Mouse (Mus musculus) C2C12 (cell line): ENCODE measurements around the gene Izumo4. TPM values are rescaled to one million over a fixed set of nuclear protein-coding genes. Genes with fewer than 3 reads are reported as not detected.

ENCODE experiments used
- H3K27me3 ChIP-seq: one replicate; pipeline ENCODE4 v1.6.1; 2011; ENCODE audit not compliant: control insufficient read depth, insufficient read depth, insufficient read length
- H3K36me3 ChIP-seq: one replicate; pipeline ENCODE4 v1.6.1; 2011; ENCODE audit not compliant: control insufficient read depth, insufficient read depth
- H3K4me3 ChIP-seq: one replicate; pipeline ENCODE4 v1.5.1; 2011; ENCODE audit warnings: mild to moderate bottlenecking, control low read depth; ENCODE audit not compliant: poor library complexity, insufficient read depth, severe bottlenecking
- H3K79me2 ChIP-seq: one replicate; pipeline ENCODE4 v1.6.1; 2011; ENCODE audit not compliant: control insufficient read depth, insufficient read depth
- H3K79me3 ChIP-seq: one replicate; pipeline ENCODE4 v1.6.1; 2011; ENCODE audit warnings: low read depth, control low read depth
- H3ac ChIP-seq: one replicate; pipeline ENCODE3; 2011; ENCODE audit warnings: low read depth; ENCODE audit not compliant: control insufficient read depth, insufficient read length
- CEBPB ChIP-seq: IDR thresholded peaks from one replicate; pipeline ENCODE4 v1.6.1; 2011; ENCODE audit warnings: low read depth, mild to moderate bottlenecking, control low read depth, moderate library complexity
- CTCF ChIP-seq: IDR thresholded peaks from one replicate; pipeline ENCODE4 v1.5.1; 2011; ENCODE audit not compliant: control insufficient read depth, insufficient read depth, insufficient read length
- FOSL1 ChIP-seq: IDR thresholded peaks from one replicate; pipeline ENCODE4 v1.8.0; 2011; ENCODE audit warnings: mild to moderate bottlenecking, low read length; ENCODE audit not compliant: poor library complexity, insufficient read depth, severe bottlenecking
- MAX ChIP-seq: IDR thresholded peaks from one replicate; pipeline ENCODE4 v1.6.1; 2011; ENCODE audit warnings: mild to moderate bottlenecking, control low read depth
- MYOD1 ChIP-seq: IDR thresholded peaks from one replicate; pipeline ENCODE4 v1.6.1; 2011; ENCODE audit warnings: low read depth; ENCODE audit not compliant: control insufficient read depth, insufficient read length
- MYOG ChIP-seq: IDR thresholded peaks from one replicate; pipeline ENCODE4 v1.6.1; 2011; ENCODE audit not compliant: control insufficient read depth, insufficient read length; ENCODE audit errors: extremely low read depth
- USF1 ChIP-seq: IDR thresholded peaks from one replicate; pipeline ENCODE4 v1.6.1; 2011; ENCODE audit warnings: low read depth, mild to moderate bottlenecking, control low read depth, moderate library complexity
- polyA plus RNA-seq: library from polyadenylated mRNA; unstranded; fragments of >200 nt; fragmentation: generic; extraction: Trizol; gene quantifications from one replicate; pipeline ENCODE4 v1.2.1, GENCODE M21; 2012; ENCODE audit warnings: missing spikeins

The Izumo4 gene
- polyA plus RNA-seq, 1 experiment = 0.43 TPM

- Histone ChIP-seq H3K36me3 (peaks cover 58% of the 10 kb centered on the region), H3K27me3 (no peaks in the 10 kb centered on the region)
- no peak for TF ChIP-seq USF1
- peak; percentile 36 for TF ChIP-seq CTCF
Observed at GRCm38 (mm10) chr10:80687850-80688249, 14.1 kb upstream of the Izumo4 start.

GRCm38 (mm10) chr10:80692249-80693165, 9.5 kb upstream of the Izumo4 start:
- Histone ChIP-seq H3K79me3 (no peaks in the 10 kb centered on the region), H3K4me3 (no peak overlapping the region), H3K27me3 (no peaks in the 10 kb centered on the region), H3ac (no peak overlapping the region), H3K36me3 (peaks cover 38% of the 10 kb centered on the region), H3K79me2 (no peaks in the 10 kb centered on the region)
- TF ChIP-seq FOSL1 = no peak
- TF ChIP-seq USF1 = no peak
- TF ChIP-seq MYOD1 = no peak
- TF ChIP-seq MYOG = no peak
- no peak for TF ChIP-seq CEBPB
- TF ChIP-seq CTCF = no peak
- no peak for TF ChIP-seq MAX

More at GRCm38 (mm10) chr10:80687850-80688249, 14.1 kb upstream of the Izumo4 start:
- H3K79me2 ChIP-seq = no peaks in the 10 kb centered on the region
- H3ac ChIP-seq = no peak overlapping the region
- no peak overlapping the region for H3K4me3 ChIP-seq
- no peaks in the 10 kb centered on the region for H3K79me3 ChIP-seq

GRCm38 (mm10) chr10:80693401-80694045, 8.5 kb upstream of the Izumo4 start:
- Histone ChIP-seq H3K79me3 (no peaks in the 10 kb centered on the region), H3K79me2 (peaks cover 7% of the 10 kb centered on the region), H3ac (no peak overlapping the region), H3K36me3 (peaks cover 32% of the 10 kb centered on the region), H3K27me3 (no peaks in the 10 kb centered on the region), H3K4me3 (no peak overlapping the region)
- no peak for TF ChIP-seq CEBPB
- TF ChIP-seq USF1 = no peak
- TF ChIP-seq FOSL1 = no peak
- no peak for TF ChIP-seq MYOG
- TF ChIP-seq MAX = no peak
- no peak for TF ChIP-seq MYOD1
- TF ChIP-seq CTCF = no peak

GRCm38 (mm10) chr10:80694159-80694938, 7.6 kb upstream of the Izumo4 start:
- Histone ChIP-seq H3K79me3 (no peaks in the 10 kb centered on the region), H3K27me3 (no peaks in the 10 kb centered on the region), H3K79me2 (peaks cover 15% of the 10 kb centered on the region), H3ac (no peak overlapping the region), H3K4me3 (no peak overlapping the region), H3K36me3 (peaks cover 30% of the 10 kb centered on the region)
- no peak for TF ChIP-seq USF1
- TF ChIP-seq FOSL1 = no peak
- TF ChIP-seq MYOG = no peak
- no peak for TF ChIP-seq CTCF
- no peak for TF ChIP-seq MYOD1
- TF ChIP-seq CEBPB = no peak
- no peak for TF ChIP-seq MAX

- H3K79me2 ChIP-seq = peaks cover 24% of the 10 kb centered on the region
- H3K79me3 ChIP-seq = peaks cover 5% of the 10 kb centered on the region
- peaks cover 26% of the 10 kb centered on the region for H3K36me3 ChIP-seq
- H3K4me3 ChIP-seq = no peak overlapping the region
- no peaks in the 10 kb centered on the region for H3K27me3 ChIP-seq
- TF ChIP-seq MYOD1 = no peak
- no peak for TF ChIP-seq MAX
- TF ChIP-seq FOSL1 = no peak
- no peak for TF ChIP-seq CTCF
- no peak for TF ChIP-seq MYOG
- TF ChIP-seq USF1 = no peak
- no peak for TF ChIP-seq CEBPB
- no peak overlapping the region for H3ac ChIP-seq
Observed at GRCm38 (mm10) chr10:80695186-80695585, 6.8 kb upstream of the Izumo4 start.
